Mouse (Mus musculus) CD4-positive naive resting alpha-beta T cell, adult 57 days (primary cell): ENCODE data around the gene Gpr108. TPM values are rescaled to one million over a fixed set of nuclear protein-coding genes. Genes with fewer than 3 reads are reported as not detected.

ENCODE experiments used
- total RNA-seq: library from RNA; stranded (reverse); gene quantifications from one replicate; pipeline ENCODE4 v1.2.4, GENCODE M21; 2023

Gpr108 gene
- 44.4 TPM for total RNA-seq

DNA sequence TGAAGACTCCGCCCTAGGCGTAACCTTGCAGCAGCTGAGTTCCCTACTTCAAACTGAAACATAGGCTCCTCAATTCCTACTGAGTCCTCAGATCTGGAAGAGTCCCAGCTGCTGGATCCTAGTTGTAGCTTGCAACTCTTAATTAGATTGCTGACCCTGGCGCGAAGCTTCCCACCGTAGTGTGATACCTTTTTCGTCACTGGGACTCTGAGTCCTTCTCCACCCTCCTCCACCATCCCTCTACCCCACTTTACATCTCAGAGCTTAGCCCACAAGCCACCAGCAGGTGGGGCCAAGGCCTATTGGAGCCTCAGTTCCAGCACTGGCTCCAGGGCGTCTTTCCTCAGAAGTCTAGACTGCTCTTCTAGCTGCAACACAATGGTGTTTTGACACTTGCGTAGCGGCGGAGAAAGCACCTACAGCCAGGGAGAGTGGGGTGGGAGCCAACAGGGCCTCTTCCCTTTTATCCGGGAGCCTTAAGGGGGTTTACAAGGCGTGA is at the start of gene Gpr108:
TSS of gene Gpr108 (minus strand) at position 246 of the 499 bp plus-strand sequence.

DNA sequence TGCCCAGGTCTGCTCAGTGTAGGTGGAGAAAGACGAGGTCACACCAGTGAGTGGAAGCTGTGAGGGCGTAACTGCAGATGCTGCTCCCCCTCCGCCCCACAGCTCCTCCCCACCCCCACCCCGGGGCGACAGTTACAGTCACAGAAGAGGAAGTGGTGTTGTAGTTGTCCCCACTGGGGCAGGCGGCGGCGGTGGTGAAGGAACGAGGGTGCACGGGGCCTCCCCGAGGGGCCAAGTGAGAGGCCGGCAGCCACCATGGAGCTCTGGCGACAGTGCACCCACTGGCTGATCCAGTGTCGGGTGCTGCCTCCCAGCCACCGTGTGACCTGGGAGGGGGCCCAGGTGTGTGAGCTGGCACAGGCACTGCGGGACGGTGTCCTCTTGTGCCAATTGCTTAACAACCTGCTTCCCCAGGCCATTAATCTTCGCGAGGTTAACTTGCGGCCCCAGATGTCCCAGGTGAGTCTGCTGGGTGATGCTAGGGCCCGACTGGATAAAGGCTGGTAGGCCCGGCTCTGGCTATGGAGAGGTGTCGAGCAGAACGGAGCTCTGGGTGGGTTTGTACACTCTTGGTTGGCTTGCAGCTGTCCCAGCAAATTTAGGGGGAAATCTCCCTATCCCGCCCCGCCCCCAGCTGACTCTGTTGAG is 30.8 kb upstream of the Gpr108 start, which contains the start of gene Vav1:
TSS of gene Vav1 (plus strand) at position 158 of the 648 bp plus-strand sequence.

GRCm38 (mm10) chr17:57249186-57250181 is 1.2 kb upstream of the Gpr108 start, which contains the start of gene Trip10:
Gene Trip10, plus strand, starts transcription at chr17:57249455.

GRCm38 (mm10) chr17:57228014-57228413 is 20.2 kb downstream of the Gpr108 start, which contains the start of gene C3:
Gene C3, minus strand, starts transcription at chr17:57228136.

DNA sequence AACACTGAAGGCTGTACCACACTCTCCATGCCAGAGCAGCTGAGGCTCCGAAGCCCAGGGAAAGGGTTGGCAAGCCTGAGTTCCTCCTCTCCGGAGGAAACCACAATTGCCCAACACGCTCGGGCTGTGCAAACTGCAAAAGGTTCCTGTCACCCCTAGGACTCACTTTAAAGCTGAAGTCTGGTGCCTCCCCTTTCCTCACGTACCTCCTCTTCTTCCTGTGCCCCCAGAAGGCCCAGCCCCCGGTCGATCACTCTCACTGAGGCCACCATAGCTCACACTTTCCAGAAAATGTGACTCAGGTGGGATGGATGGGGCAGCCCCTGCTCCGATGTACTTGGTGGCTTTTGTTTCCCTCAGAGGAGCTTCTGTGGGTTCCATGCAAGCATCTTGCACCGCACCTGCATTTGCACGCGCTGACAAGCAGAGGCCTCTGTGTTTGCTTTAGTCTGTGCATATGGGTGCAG is 54.2 kb downstream of the Gpr108 start, which contains the start of gene Tnfsf14:
TSS of gene Tnfsf14 (minus strand) at position 137 of the 467 bp plus-strand sequence.

Other genes starting within 250 kb of the Gpr108 start
- gene Pspn, start 248.4 kb downstream of the Gpr108 start, total RNA-seq: not detected
- gene Gtf2f1, start 237.2 kb downstream of the Gpr108 start, total RNA-seq: 57.0 TPM
- not detected for gene Gm17949, start 237.0 kb downstream of the Gpr108 start, total RNA-seq
- 127 TPM for gene Khsrp, start 216.9 kb downstream of the Gpr108 start, total RNA-seq
- gene Slc25a41, start 206.8 kb downstream of the Gpr108 start, total RNA-seq: not detected
- 1.9 TPM for gene Crb3, start 189.3 kb downstream of the Gpr108 start, total RNA-seq
- 36.3 TPM for gene Slc25a23, start 188.6 kb downstream of the Gpr108 start, total RNA-seq
- gene Dennd1c, start 169.9 kb downstream of the Gpr108 start, total RNA-seq: 170 TPM
- 2.1 TPM for gene Tubb4a, start 160.7 kb downstream of the Gpr108 start, total RNA-seq
- 2.3 TPM for gene Tnfsf9, start 143.1 kb downstream of the Gpr108 start, total RNA-seq
- gene Cd70, start 98.7 kb downstream of the Gpr108 start, total RNA-seq: not detected
- 1.3 TPM for gene Tnfsf14, start 54.3 kb downstream of the Gpr108 start, total RNA-seq
- 40.1 TPM for gene C3, start 20.3 kb downstream of the Gpr108 start, total RNA-seq
- 4.5 TPM for gene Trip10, start 1.0 kb upstream of the Gpr108 start, total RNA-seq
- 164 TPM for gene Vav1, start 30.7 kb upstream of the Gpr108 start, total RNA-seq
- gene Adgre1, start 110.2 kb upstream of the Gpr108 start, total RNA-seq: 4.0 TPM